Mouse (Mus musculus): Measurements from ENCODE around the gene Idnk. TPM values are rescaled to one million over a fixed set of nuclear protein-coding genes. Genes with fewer than 3 reads are reported as not detected.

The Idnk gene
- 26.0 and 28.7 TPM in 2 replicates for polyA plus RNA-seq (2015; fragmentation: Nextera tagmentation; extraction: Ambion mirVana)

DNA sequence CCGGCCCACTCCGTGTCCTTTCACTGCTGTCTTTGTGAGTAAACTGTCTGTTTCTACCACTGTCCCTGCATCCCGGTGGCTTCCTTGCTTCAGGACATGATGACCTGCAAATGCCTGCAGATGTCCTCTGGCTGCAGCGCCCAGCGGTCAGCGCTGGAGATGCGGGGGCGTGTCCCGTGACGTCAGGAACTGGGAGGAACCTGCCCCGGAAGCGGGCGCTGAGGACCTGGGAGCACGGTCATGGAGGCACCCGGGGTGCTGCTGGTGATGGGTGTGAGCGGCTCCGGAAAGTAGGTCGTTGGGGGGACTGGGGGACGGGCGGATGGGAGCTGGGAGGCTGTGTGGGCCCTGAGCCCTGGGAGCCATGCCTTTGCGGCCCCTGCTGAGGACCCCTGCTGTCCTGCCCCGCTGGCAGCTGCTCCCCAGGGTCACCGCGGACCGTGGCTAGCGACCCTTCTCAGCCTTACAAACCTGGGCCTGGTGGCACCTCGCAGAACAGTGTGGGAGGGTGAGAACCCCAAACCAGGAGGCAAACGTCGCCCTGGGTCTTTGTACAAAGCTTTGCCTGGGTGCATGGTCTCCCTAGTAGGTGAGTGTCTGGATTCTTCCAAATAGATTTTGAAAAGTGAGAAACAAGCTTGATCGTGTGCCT lies at the start of gene Idnk:
Idnk (plus strand) TSS at position 203 of the 652 bp plus-strand sequence.
- Histone ChIP-seq H3K9me3 (no peaks in the 10 kb centered on the region), H3K4me2 (peak within 1 kb of the TSS; percentile 98), H3K4me1 (peaks cover 12% of the 10 kb centered on the region), H3K36me3 (peaks cover 27% of the 10 kb centered on the region), H3K27me3 (replicated peaks) (no peaks in the 10 kb centered on the region), H3K27ac (replicated peaks) (peak within 1 kb of the TSS; percentile 61), H3K9ac (peak within 1 kb of the TSS; percentile 90), H3K4me3 (peak within 1 kb of the TSS; percentile 96)
- under 1% methylated on average over 29 of the region's 30 CpGs for WGBS
- ATAC-seq (ENCODE audit: extremely low read depth, insufficient number of reproducible peaks, low FRiP score, low TSS enrichment), result peak; percentile 89

DNA sequence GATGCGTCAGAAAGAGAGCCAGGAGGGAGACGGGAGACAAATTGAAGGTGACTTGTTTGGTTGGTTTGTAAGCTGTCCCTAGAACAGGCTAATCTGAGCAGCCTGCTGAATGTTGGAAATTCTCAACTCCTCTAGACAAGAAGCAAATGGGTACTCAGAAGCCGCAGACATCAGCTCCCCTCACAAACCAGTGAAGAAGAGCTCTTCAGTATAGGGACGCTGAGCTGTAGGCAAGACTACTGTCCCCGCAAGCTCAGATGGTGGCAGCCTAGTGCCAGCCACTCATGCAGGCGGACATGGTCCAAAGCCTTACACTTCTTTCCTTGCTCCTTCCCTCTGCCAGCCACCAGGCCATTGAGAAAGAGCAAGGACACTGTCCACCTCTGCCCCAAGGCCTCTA lies 46.1 kb upstream of the Idnk start:
- peaks cover 41% of the 10 kb centered on the region for H3K4me1 ChIP-seq
- H3K4me3 ChIP-seq, result no peak overlapping the region
- peak overlapping the region; percentile 91 for H3K4me2 ChIP-seq
- ATAC-seq (ENCODE audit: extremely low read depth, insufficient number of reproducible peaks, low FRiP score, low TSS enrichment), result no peak
- no peaks in the 10 kb centered on the region for H3K9me3 ChIP-seq
- H3K27me3 ChIP-seq (replicated peaks), result 0 out of 2 replicates have a peak, but pooled peaks cover 4% of the 10 kb centered on the region
- no peak overlapping the region for H3K27ac ChIP-seq (replicated peaks)
- 0 out of 2 replicates have a peak, but pooled peaks cover 6% of the 10 kb centered on the region for H3K36me3 ChIP-seq
- WGBS, result 85% methylated on average over 6 of the region's 6 CpGs
- no peak overlapping the region for H3K9ac ChIP-seq

DNA sequence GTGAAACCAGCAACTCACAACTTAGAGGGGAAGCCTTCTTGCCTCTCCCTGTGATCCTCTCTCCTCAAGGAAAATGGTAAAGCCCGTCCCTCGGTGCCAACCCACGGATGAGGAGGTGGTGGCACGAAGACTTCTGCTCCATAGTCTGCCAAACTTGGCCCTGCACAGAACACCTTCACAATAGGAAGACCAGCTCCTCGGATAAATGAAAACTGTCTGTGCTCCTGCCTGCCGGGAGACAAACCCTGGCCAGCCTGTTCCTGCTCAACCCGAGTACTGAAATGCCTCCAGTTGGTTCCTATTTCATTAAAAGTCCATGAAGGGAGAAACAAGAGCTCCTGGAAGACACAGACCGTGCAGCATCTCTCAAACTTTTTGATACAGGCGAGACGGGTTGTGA lies 45.3 kb upstream of the Idnk start:
- H3K4me3 ChIP-seq, result peak overlapping the region; percentile 74
- H3K9me3 ChIP-seq, result no peaks in the 10 kb centered on the region
- peak overlapping the region; percentile 91 for H3K4me2 ChIP-seq
- H3K36me3 ChIP-seq, result no peaks in the 10 kb centered on the region
- H3K27ac ChIP-seq (replicated peaks), result no peak overlapping the region
- H3K27me3 ChIP-seq (replicated peaks), result 0 out of 2 replicates have a peak, but pooled peaks cover 4% of the 10 kb centered on the region
- WGBS, result 68% methylated on average over 10 of the region's 10 CpGs
- no peak for ATAC-seq (ENCODE audit: extremely low read depth, insufficient number of reproducible peaks, low FRiP score, low TSS enrichment)
- H3K4me1 ChIP-seq, result peaks cover 41% of the 10 kb centered on the region
- H3K9ac ChIP-seq, result peak overlapping the region; percentile 86

DNA sequence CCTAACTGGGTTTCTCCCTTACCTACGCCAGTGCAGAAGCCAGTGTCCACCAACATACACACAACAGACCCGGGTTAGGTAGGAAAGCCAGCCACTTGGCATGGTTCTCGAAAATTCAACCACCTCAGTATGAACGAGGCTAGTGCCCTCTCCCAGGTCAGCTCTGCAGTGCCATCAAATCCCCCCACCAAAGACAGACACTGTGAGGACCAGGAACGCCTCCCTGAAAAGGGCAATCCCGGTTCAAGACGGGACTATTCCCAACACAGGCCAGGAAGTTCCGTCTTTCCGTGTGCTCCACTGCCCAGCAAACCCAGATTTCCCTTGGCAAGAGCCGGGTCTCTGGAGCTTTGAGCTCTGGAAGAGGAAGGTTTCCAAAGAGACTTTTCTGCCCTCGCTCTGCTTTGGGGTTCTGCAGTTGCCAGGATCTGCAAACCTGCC lies 44.8 kb upstream of the Idnk start:
- H3K27ac ChIP-seq (replicated peaks), result peak overlapping the region; percentile 81
- H3K36me3 ChIP-seq, result no peaks in the 10 kb centered on the region
- H3K9ac ChIP-seq, result peak overlapping the region; percentile 86
- 18% methylated on average over 11 of the region's 11 CpGs for WGBS
- H3K9me3 ChIP-seq, result no peaks in the 10 kb centered on the region
- H3K4me1 ChIP-seq, result peaks cover 41% of the 10 kb centered on the region
- peak overlapping the region; percentile 74 for H3K4me3 ChIP-seq
- peak overlapping the region; percentile 91 for H3K4me2 ChIP-seq
- ATAC-seq (ENCODE audit: extremely low read depth, insufficient number of reproducible peaks, low FRiP score, low TSS enrichment), result no peak
- 0 out of 2 replicates have a peak, but pooled peaks cover 4% of the 10 kb centered on the region for H3K27me3 ChIP-seq (replicated peaks)

- under 1% methylated on average over 35 of the region's 35 CpGs for WGBS
- Histone ChIP-seq H3K9ac (peak within 1 kb of the TSS; percentile 86), H3K27ac (replicated peaks) (peak within 1 kb of the TSS; percentile 81), H3K9me3 (no peaks in the 10 kb centered on the region), H3K4me3 (peak within 1 kb of the TSS; percentile 74), H3K27me3 (replicated peaks) (0 out of 2 replicates have a peak, but pooled peaks cover 4% of the 10 kb centered on the region), H3K4me1 (peaks cover 41% of the 10 kb centered on the region), H3K4me2 (peak within 1 kb of the TSS; percentile 91), H3K36me3 (no peaks in the 10 kb centered on the region)
- ATAC-seq (ENCODE audit: extremely low read depth, insufficient number of reproducible peaks, low FRiP score, low TSS enrichment), result peak; percentile 27; the same call in 1 of the 2 replicates
These were observed 44.2 kb upstream of the Idnk start, which contains the start of gene Klhl3 for GRCm38 (mm10) chr13:58113061-58113900. Gene Klhl3 (minus strand): TSS chr13:58113592.

DNA sequence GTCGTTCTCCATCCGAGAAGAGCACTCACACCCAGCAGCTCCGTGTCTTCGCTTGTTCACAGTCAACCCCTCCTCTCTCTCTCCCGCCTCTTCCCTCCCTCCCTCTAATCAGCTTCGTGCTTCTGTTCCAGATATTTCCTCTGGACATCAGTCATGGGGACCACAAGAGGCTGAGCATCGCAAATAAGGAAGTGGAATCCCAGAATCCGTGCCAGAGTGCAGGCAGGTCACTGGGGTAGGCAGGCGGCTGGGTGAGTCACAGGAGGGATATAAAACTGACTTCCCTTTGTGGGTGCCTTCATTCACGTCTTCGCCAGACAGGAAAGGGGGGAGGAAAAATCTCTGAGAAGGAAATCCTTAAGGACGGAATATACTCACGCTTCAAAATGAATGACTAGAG lies 42.2 kb upstream of the Idnk start:
- H3K27ac ChIP-seq (replicated peaks), result peak overlapping the region; percentile 48
- ATAC-seq (ENCODE audit: extremely low read depth, insufficient number of reproducible peaks, low FRiP score, low TSS enrichment), result peak; percentile 24; the same call in 1 of the 2 replicates
- 23% methylated on average over 13 of the region's 13 CpGs for WGBS

DNA sequence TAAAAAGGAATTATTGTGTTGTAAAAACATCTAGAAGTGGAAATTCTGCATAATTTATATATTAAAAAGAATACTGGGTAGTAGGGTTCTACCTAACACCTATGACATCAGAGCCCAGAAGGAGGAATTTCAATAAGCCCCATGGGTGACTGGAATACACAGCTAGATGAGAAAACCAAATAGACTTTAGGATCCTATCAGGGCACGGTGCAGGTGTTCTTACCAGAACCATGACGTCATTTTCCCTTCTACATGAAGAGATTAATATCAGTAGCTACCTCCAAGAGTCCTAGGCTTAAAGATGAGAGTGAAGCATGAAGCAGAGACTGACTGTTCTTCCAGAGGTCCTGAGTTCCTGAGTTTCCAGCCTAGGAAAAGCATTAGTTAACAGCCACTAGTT lies 40.6 kb upstream of the Idnk start:
- no peaks in the 10 kb centered on the region for H3K9me3 ChIP-seq
- no peak overlapping the region for H3K4me3 ChIP-seq
- H3K9ac ChIP-seq, result no peak overlapping the region
- ATAC-seq (ENCODE audit: extremely low read depth, insufficient number of reproducible peaks, low FRiP score, low TSS enrichment), result no peak
- no peak overlapping the region for H3K27ac ChIP-seq (replicated peaks)
- WGBS, result 78% methylated on average over 2 of the region's 2 CpGs
- peaks cover 37% of the 10 kb centered on the region for H3K4me1 ChIP-seq
- no peak overlapping the region for H3K4me2 ChIP-seq
- 0 out of 2 replicates have a peak, but pooled peaks cover 4% of the 10 kb centered on the region for H3K27me3 ChIP-seq (replicated peaks)
- no peaks in the 10 kb centered on the region for H3K36me3 ChIP-seq

More for the DNA sequence above, 42.2 kb upstream of the Idnk start:
- H3K9ac ChIP-seq, result peak overlapping the region; percentile 37; the same call in 1 of the 2 replicates
- peaks cover 34% of the 10 kb centered on the region for H3K4me1 ChIP-seq
- H3K9me3 ChIP-seq, result no peaks in the 10 kb centered on the region
- peak overlapping the region; percentile 9; the same call in 1 of the 2 replicates for H3K4me3 ChIP-seq
- 0 out of 2 replicates have a peak, but pooled peaks cover 4% of the 10 kb centered on the region for H3K27me3 ChIP-seq (replicated peaks)
- no peaks in the 10 kb centered on the region for H3K36me3 ChIP-seq
- peak overlapping the region; percentile 24 for H3K4me2 ChIP-seq

DNA sequence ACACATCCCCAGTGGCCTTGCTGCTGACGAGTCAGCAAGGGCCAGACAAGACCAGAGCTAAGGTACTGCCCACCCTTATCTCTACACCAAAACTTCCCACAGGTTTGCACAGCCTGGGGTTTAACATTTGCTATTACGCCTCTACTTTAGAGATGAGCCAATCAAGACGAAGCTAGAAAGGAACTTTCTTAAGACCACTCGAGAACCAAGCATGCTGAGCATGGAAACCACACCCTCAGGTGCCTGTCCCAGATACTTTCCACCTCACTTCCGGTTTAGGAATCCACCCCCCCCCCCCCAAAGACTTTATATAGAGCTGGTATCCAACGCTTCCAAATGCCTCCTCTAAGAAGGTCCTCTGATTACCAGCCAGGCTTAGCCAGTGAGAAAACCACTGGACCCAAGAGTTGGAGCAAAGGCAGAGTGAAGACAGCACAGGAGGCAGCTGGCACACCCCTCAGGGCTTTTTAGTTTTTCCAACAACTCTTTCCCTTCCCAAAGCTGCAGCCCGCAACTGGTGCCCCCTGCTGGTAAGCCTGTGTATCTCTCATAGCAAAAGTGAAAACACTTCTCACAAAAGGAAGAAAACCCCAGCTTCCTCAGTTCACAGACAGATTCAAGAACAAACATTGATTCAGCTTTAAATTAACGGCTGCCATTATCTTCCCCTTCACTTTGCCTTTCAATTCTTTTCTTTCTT lies 40.0 kb upstream of the Idnk start:
- H3K9me3 ChIP-seq, result no peaks in the 10 kb centered on the region
- H3K4me3 ChIP-seq, result no peak overlapping the region
- H3K4me2 ChIP-seq, result no peak overlapping the region
- no peak for ATAC-seq (ENCODE audit: extremely low read depth, insufficient number of reproducible peaks, low FRiP score, low TSS enrichment)
- H3K9ac ChIP-seq, result no peak overlapping the region
- H3K27ac ChIP-seq (replicated peaks), result no peak overlapping the region
- H3K27me3 ChIP-seq (replicated peaks), result 0 out of 2 replicates have a peak, but pooled peaks cover 4% of the 10 kb centered on the region
- H3K4me1 ChIP-seq, result peaks cover 32% of the 10 kb centered on the region
- H3K36me3 ChIP-seq, result no peaks in the 10 kb centered on the region
- WGBS, result 58% methylated on average over 8 of the region's 8 CpGs

DNA sequence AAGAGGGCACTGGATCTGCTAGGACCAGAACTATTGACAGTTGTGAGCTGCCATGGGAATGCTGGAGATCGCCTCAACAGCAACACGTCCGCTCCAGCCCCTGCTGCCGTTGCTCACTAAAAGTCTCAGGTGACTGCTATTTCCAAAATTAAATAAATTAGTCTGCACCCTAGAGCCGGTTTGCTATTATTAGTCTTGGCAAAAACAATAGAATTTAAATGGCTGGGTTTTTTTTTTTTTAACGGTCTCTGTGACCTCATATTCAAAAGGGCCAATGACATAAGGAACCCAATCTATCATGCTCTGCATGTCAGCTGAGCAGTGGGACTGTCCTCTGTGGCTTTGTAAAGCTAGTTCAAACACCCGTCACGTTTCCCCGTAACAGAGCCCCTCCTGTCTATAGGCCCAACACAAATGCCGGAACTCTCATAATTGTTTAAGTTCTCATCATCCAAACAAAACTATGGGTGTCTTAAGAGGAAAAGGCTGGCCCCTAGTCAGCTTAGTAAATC lies 34.6 kb upstream of the Idnk start:
- Histone ChIP-seq H3K4me1 (peaks cover 36% of the 10 kb centered on the region), H3K4me2 (no peak overlapping the region), H3K36me3 (peaks cover 15% of the 10 kb centered on the region), H3K9ac (no peak overlapping the region), H3K27ac (replicated peaks) (no peak overlapping the region), H3K9me3 (no peaks in the 10 kb centered on the region), H3K4me3 (no peak overlapping the region), H3K27me3 (replicated peaks) (no peaks in the 10 kb centered on the region)
- ATAC-seq (ENCODE audit: extremely low read depth, insufficient number of reproducible peaks, low FRiP score, low TSS enrichment), result no peak
- WGBS, result 77% methylated on average over 10 of the region's 10 CpGs

DNA sequence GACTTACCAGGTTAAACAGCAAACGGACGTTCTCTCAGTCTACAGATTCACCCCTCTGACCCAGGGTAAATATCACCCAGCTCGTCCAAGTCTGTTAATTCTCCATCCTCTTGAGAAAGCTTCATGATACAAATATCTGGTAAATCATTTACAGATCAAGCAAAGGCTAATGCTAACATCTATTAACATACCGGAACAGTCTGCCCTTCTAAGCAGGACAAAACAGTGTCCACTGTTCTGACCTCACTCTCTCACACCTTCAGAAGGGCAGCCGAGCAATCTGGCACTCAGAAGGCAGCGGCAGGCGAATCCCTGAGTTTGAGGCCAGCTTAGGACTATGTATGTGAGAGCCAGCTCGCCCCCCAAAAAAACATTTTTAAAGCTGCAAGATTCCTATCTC lies 34.1 kb upstream of the Idnk start:
- Histone ChIP-seq H3K27ac (replicated peaks) (no peak overlapping the region), H3K36me3 (peaks cover 15% of the 10 kb centered on the region), H3K4me1 (peaks cover 36% of the 10 kb centered on the region), H3K9me3 (no peaks in the 10 kb centered on the region), H3K4me3 (no peak overlapping the region), H3K9ac (no peak overlapping the region), H3K27me3 (replicated peaks) (no peaks in the 10 kb centered on the region), H3K4me2 (no peak overlapping the region)
- 72% methylated on average over 8 of the region's 8 CpGs for WGBS
- no peak for ATAC-seq (ENCODE audit: extremely low read depth, insufficient number of reproducible peaks, low FRiP score, low TSS enrichment)
